12 mouse cellular contexts compared by ENCODE assay signal in genomic region chr3:146782548-146782947, GRCm38 (mm10). TPM values are rescaled to one million over a fixed set of nuclear protein-coding genes. Genes with fewer than 3 reads are reported as not detected.
A peak's percentile ranks its signal among the peaks of the same experiment; 100 is the strongest.
DNase-seq lines count a peak whose midpoint lies in the region; ATAC-seq lines count a peak whose summit lies in the region.
"Had no signal": no experiment of that assay in that cellular context is flagged by ENCODE, and none has a peak within 500 bp of the region (broad histone marks: within the 10 kb centered on the region; RNA-seq: fewer than 3 reads in every experiment).

No protein-coding gene starts in this region.

- no peak for ATAC-seq in heart, embryonic 13.5 days (ENCODE audit: extremely low read depth, insufficient number of reproducible peaks, low FRiP score, low TSS enrichment)
- ATAC-seq in neural tube, embryonic 12.5 days (ENCODE audit: low FRiP score, low read depth) = 0 out of 2 replicates have a peak, but pooled peaks have one; percentile 15
- ATAC-seq in kidney, embryonic 16.5 days (ENCODE audit: low FRiP score, low TSS enrichment) = peak; percentile 90

- no peaks in the 10 kb centered on the region for H3K27me3 ChIP-seq in heart, embryonic 13.5 days (replicated peaks)
- H3K27me3 ChIP-seq in neural tube, embryonic 12.5 days (replicated peaks) = no peaks in the 10 kb centered on the region
- H3K27me3 ChIP-seq in kidney, embryonic 16.5 days (ENCODE audit: insufficient read depth, low read length) = no peaks in the 10 kb centered on the region
- no peaks in the 10 kb centered on the region for H3K27me3 ChIP-seq in splenic B cell, adult 2 months (ENCODE audit: control insufficient read depth, insufficient read depth, low read length, poor library complexity, severe bottlenecking)
- H3K27me3 ChIP-seq: embryonic facial prominence, embryonic 12.5 days; limb, embryonic 13.5 days had no signal

- H3K4me3 ChIP-seq in heart, embryonic 13.5 days = no peak overlapping the region
- H3K4me3 ChIP-seq in neural tube, embryonic 12.5 days = no peak overlapping the region
- H3K4me3 ChIP-seq in kidney, embryonic 16.5 days (ENCODE audit: low read length) = no peak overlapping the region
- H3K4me3 ChIP-seq: embryonic facial prominence, embryonic 12.5 days; limb, embryonic 13.5 days had no signal

- DNase-seq in heart, adult 8-10 months (ENCODE audit: low spot score) = no peak
- DNase-seq in neural tube, embryonic 10.5 days (ENCODE audit: extremely low spot score, low spot score) = no peak
- DNase-seq in splenic B cell, adult 2 months (ENCODE audit: low read depth, low spot score) = peak; percentile 13
- DNase-seq in layer of hippocampus, adult 8-10 months (ENCODE audit: low spot score in 2 of 2) = no peak
- DNase-seq in testis, postnatal 14 days (ENCODE audit: low spot score) = no peak
- DNase-seq: adrenal gland, postnatal 36 days; heart, postnatal 10 days had no signal

- peaks cover 32% of the 10 kb centered on the region for H3K4me1 ChIP-seq in heart, embryonic 13.5 days
- peaks cover 4% of the 10 kb centered on the region for H3K4me1 ChIP-seq in neural tube, embryonic 12.5 days
- peaks cover 15% of the 10 kb centered on the region; the same call in 1 of the 2 replicates for H3K4me1 ChIP-seq in kidney, embryonic 16.5 days (ENCODE audit: insufficient read depth, low read length)

- peak overlapping the region; percentile 47; the same call in 1 of the 2 replicates for H3K9ac ChIP-seq in heart, embryonic 13.5 days
- H3K9ac ChIP-seq in neural tube, embryonic 12.5 days = no peak overlapping the region
- no peak overlapping the region for H3K9ac ChIP-seq in kidney, embryonic 16.5 days (replicated peaks; ENCODE audit: low read length)
- H3K9ac ChIP-seq: embryonic facial prominence, embryonic 12.5 days; limb, embryonic 13.5 days had no signal

- H3K27ac ChIP-seq in heart, embryonic 13.5 days (replicated peaks) = peak overlapping the region; percentile 40; the same call in 1 of the 2 replicates
- no peak overlapping the region for H3K27ac ChIP-seq in neural tube, embryonic 12.5 days
- H3K27ac ChIP-seq in kidney, embryonic 16.5 days (ENCODE audit: low read length) = 0 out of 2 replicates have a peak overlapping the region, but pooled peaks have one; percentile 50
- H3K27ac ChIP-seq: embryonic facial prominence, embryonic 12.5 days; limb, embryonic 13.5 days had no signal

- WGBS in heart, embryonic 13.5 days = 18% methylated on average over 6 of the region's 6 CpGs
- WGBS in neural tube, embryonic 12.5 days = 29% methylated on average over 6 of the region's 6 CpGs
- 48% methylated on average over 6 of the region's 6 CpGs for WGBS in kidney, embryonic 16.5 days

- no peaks in the 10 kb centered on the region for H3K36me3 ChIP-seq in heart, embryonic 13.5 days
- H3K36me3 ChIP-seq in neural tube, embryonic 12.5 days = no peaks in the 10 kb centered on the region; the same call in 1 of the 2 replicates
- no peaks in the 10 kb centered on the region for H3K36me3 ChIP-seq in kidney, embryonic 16.5 days (ENCODE audit: insufficient read depth, low read length)
- H3K36me3 ChIP-seq in splenic B cell, adult 2 months (ENCODE audit: control insufficient read depth, insufficient read depth, low read length, poor library complexity, severe bottlenecking) = no peaks in the 10 kb centered on the region
- H3K36me3 ChIP-seq: embryonic facial prominence, embryonic 12.5 days; limb, embryonic 13.5 days had no signal

- no peak overlapping the region for H3K4me2 ChIP-seq in heart, embryonic 13.5 days
- H3K4me2 ChIP-seq in neural tube, embryonic 12.5 days (replicated peaks) = no peak overlapping the region
- H3K4me2 ChIP-seq in kidney, embryonic 16.5 days (replicated peaks; ENCODE audit: low read depth, low read length) = no peak overlapping the region
- H3K4me2 ChIP-seq: embryonic facial prominence, embryonic 12.5 days; limb, embryonic 13.5 days had no signal

- H3K9me3 ChIP-seq in heart, embryonic 13.5 days = no peaks in the 10 kb centered on the region
- no peaks in the 10 kb centered on the region for H3K9me3 ChIP-seq in neural tube, embryonic 12.5 days
- H3K9me3 ChIP-seq in kidney, embryonic 16.5 days (ENCODE audit: low read length) = no peaks in the 10 kb centered on the region
- H3K9me3 ChIP-seq: embryonic facial prominence, embryonic 12.5 days; limb, embryonic 13.5 days had no signal

RNA-seq across cellular contexts. Expression of gene Prkacb, which starts 30.2 kb away (rescaled TPM):
- 45.1 and 45.2 TPM in 2 replicates for polyA plus RNA-seq in heart, embryonic 13.5 days (2015; fragmentation: Nextera tagmentation; extraction: Ambion mirVana)
- 10 to 100 TPM; 55.5 to 64.9 (median 61.1) TPM for total RNA-seq in heart, adult 8-10 months (2022)
- 98.7 and 99.4 TPM in 2 replicates for polyA plus RNA-seq in neural tube, embryonic 12.5 days (2016; fragmentation: Nextera tagmentation; extraction: Ambion mirVana)
- 64.8 and 65.4 TPM in 2 replicates for polyA plus RNA-seq in kidney, embryonic 16.5 days (2015; fragmentation: Nextera tagmentation; extraction: Ambion mirVana)
- total RNA-seq in layer of hippocampus, adult 8-10 months (2022) = 100 to 1,000 TPM; 234 to 268 (median 254) TPM
